Mouse (Mus musculus): ENCODE measurements around the gene Slx4. TPM values are rescaled to one million over a fixed set of nuclear protein-coding genes. Genes with fewer than 3 reads are reported as not detected.

Gene Slx4
- polyA plus RNA-seq (2014; fragmentation: Nextera tagmentation; extraction: Ambion mirVana), result 27.0 and 27.8 TPM in 2 replicates

DNA sequence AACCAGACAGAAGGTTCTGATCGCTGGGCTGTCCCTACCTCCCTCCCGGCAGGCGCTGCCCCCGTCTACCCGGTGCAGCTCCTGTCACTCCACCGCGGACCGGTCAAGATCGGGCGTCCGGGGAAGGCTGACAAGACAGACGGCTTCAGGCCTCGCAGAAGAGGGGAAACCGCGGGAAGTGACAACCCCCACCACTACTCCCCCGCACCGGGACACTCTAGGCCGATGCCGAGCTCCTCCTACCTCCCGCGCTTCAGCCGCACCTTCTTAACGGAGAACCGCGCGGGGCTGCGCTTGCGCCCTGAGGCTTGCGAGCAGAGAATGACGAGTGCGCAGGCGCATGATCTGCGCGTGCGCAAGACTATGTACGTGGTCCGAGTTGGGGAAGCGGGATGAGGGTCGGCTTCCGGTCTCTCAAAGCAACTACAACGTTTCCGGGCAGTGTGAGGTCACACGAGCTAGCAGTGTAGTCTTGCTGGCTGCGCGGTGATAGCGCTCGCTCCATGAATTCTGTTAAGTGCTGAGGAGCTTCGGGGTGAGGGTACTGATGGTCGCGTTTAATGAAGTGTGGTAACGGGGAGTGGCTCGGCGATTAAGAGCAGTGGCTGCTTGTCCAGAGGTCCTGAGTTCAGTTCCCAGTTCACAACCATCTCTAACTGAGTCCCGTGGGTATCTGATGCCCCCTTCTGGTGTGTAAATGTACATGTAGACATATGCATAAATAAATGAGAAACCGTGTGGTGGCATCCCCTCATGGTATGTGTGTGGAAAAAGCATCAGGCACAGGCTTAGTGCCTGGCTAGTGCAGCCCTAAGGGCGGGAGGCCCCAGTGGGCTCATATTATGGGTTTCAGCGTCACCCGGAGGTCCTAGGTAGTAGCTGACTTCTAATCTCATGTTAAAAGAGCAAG is at the start of gene Slx4:
TSS of gene Slx4 (minus strand) at position 282 of the 910 bp plus-strand sequence.
- WGBS, result 1% methylated on average over 58 of the region's 58 CpGs
- ATAC-seq (ENCODE audit: insufficient read depth), result peak; percentile 99
- peaks cover 5% of the 10 kb centered on the region; the same call in 1 of the 2 replicates for H3K4me1 ChIP-seq (ENCODE audit: insufficient read depth)
- H3K4me3 ChIP-seq (ENCODE audit: low read depth, low read length), result peak within 1 kb of the TSS; percentile 73
- no peaks in the 10 kb centered on the region for H3K9me3 ChIP-seq (ENCODE audit: low read depth, low read length)
- peaks cover 29% of the 10 kb centered on the region for H3K36me3 ChIP-seq (ENCODE audit: insufficient read depth)
- peak within 1 kb of the TSS; percentile 83 for H3K9ac ChIP-seq
- DNase-seq, result peak; percentile 99
- no peaks in the 10 kb centered on the region for H3K27me3 ChIP-seq (ENCODE audit: insufficient read depth, low read length)
- peak within 1 kb of the TSS; percentile 65 for H3K4me2 ChIP-seq
- H3K27ac ChIP-seq (ENCODE audit: low read depth), result peak within 1 kb of the TSS; percentile 91
- peak; percentile 62 for TF ChIP-seq CTCF (IDR thresholded peaks at IDR 0.05; ENCODE audit: low read depth)

DNA sequence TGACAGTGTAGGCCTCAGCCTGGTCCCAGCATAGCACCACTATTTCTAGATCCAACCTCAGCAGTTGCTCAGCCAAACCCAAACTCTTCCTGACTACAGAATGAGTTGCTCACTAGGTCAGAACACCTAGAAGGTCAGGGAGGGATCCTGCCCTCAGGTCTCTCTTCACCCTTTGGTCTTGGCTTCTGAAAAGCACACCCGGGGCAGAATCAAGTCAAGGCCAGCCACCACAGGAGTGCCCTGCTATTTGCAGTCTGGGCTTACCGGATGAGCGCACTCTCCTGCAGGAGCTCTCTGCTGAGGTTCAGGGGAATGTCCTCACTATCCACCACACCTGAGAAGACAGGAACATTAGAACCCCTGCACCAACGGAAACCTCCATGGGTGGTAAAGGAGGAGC is 49.0 kb upstream of the Slx4 start:
- no peak for TF ChIP-seq CTCF (IDR thresholded peaks at IDR 0.05; ENCODE audit: low read depth)
- DNase-seq, result no peak
- Histone ChIP-seq H3K27me3 (ENCODE audit: insufficient read depth, low read length) (no peaks in the 10 kb centered on the region), H3K9me3 (ENCODE audit: low read depth, low read length) (no peaks in the 10 kb centered on the region), H3K4me1 (ENCODE audit: insufficient read depth) (no peaks in the 10 kb centered on the region), H3K4me2 (no peak overlapping the region), H3K36me3 (ENCODE audit: insufficient read depth) (peaks cover 81% of the 10 kb centered on the region), H3K27ac (ENCODE audit: low read depth) (no peak overlapping the region), H3K9ac (no peak overlapping the region), H3K4me3 (ENCODE audit: low read depth, low read length) (no peak overlapping the region)
- ATAC-seq (ENCODE audit: insufficient read depth), result no peak
- 89% methylated on average over 4 of the region's 4 CpGs for WGBS

DNA sequence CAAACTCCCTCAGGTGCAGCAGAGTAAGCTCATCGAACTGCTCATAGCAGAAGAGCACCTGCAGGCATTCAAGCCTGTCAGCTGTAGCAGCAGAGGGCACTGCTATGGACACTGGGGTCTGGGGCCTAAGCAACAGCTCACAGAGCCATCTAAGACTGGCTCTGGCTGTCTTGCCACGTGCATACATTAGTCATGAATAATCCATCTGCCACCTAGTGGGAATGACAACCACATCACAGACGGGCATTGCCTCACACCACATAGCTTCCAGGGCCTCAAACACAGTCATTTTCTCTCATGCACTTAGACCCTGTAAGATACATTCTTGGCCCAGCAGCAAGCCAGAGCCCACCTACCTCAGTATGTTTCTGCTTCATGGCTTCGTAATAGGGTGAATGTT is 42.0 kb upstream of the Slx4 start:
- H3K4me2 ChIP-seq, result no peak overlapping the region
- H3K4me3 ChIP-seq (ENCODE audit: low read depth, low read length), result no peak overlapping the region
- H3K9me3 ChIP-seq (ENCODE audit: low read depth, low read length), result no peaks in the 10 kb centered on the region
- H3K27ac ChIP-seq (ENCODE audit: low read depth), result no peak overlapping the region
- peaks cover 85% of the 10 kb centered on the region for H3K36me3 ChIP-seq (ENCODE audit: insufficient read depth)
- TF ChIP-seq CTCF (IDR thresholded peaks at IDR 0.05; ENCODE audit: low read depth), result no peak
- H3K4me1 ChIP-seq (ENCODE audit: insufficient read depth), result no peaks in the 10 kb centered on the region
- no peak overlapping the region for H3K9ac ChIP-seq
- DNase-seq (no peak), ATAC-seq (ENCODE audit: insufficient read depth) (no peak)
- 86% methylated on average over 4 of the region's 4 CpGs for WGBS
- H3K27me3 ChIP-seq (ENCODE audit: insufficient read depth, low read length), result no peaks in the 10 kb centered on the region

DNA sequence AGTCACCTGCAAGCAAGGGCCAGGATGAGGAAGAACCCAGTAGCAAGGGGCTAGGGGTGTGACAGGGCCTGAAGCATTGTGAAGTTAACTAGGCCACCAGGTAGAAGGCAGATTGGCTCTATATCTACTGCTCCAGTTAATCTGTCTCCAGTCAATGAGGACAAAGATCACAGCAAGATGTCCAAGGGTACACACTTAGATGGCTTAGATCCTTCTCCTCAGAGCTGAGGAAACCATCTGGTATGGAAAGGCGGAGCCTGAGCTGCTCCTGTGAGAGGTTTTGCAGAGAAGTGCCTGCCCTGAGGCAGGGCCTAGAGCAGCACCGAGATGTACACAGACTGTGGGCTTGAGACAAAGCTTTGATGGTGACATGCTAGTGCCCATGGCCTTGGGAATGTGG is 40.5 kb upstream of the Slx4 start:
- ATAC-seq (ENCODE audit: insufficient read depth) (no peak), DNase-seq (no peak)
- H3K4me3 ChIP-seq (ENCODE audit: low read depth, low read length), result no peak overlapping the region
- H3K4me2 ChIP-seq, result no peak overlapping the region
- H3K27ac ChIP-seq (ENCODE audit: low read depth), result no peak overlapping the region
- no peaks in the 10 kb centered on the region for H3K9me3 ChIP-seq (ENCODE audit: low read depth, low read length)
- no peak for TF ChIP-seq CTCF (IDR thresholded peaks at IDR 0.05; ENCODE audit: low read depth)
- WGBS, result 100% methylated on average over 2 of the region's 2 CpGs
- H3K4me1 ChIP-seq (ENCODE audit: insufficient read depth), result no peaks in the 10 kb centered on the region
- no peak overlapping the region for H3K9ac ChIP-seq
- no peaks in the 10 kb centered on the region for H3K27me3 ChIP-seq (ENCODE audit: insufficient read depth, low read length)
- H3K36me3 ChIP-seq (ENCODE audit: insufficient read depth), result peaks cover 94% of the 10 kb centered on the region

DNA sequence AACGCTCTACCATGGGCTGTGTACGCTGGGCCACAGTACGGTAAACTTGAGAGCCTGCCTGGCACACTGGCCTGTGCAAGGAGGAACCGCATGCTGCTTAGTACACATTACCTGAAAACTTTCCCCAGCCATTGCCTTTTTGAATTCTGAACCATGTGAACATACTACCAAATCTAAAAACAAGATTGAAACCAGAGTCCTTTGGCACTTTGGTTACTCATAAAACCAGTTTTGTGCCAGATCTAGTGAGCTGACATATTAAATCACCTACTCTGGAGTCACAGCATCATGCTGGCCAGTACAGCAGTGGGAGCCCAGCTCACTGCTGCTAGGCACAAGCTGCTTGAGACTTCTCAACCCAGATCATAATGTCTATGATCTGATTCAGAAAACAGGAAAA is 38.1 kb upstream of the Slx4 start:
- H3K36me3 ChIP-seq (ENCODE audit: insufficient read depth), result peaks cover 94% of the 10 kb centered on the region
- ATAC-seq (ENCODE audit: insufficient read depth) (no peak), DNase-seq (no peak)
- no peak overlapping the region for H3K27ac ChIP-seq (ENCODE audit: low read depth)
- 91% methylated on average over 4 of the region's 4 CpGs for WGBS
- no peak overlapping the region for H3K4me3 ChIP-seq (ENCODE audit: low read depth, low read length)
- no peaks in the 10 kb centered on the region for H3K4me1 ChIP-seq (ENCODE audit: insufficient read depth)
- H3K9ac ChIP-seq, result no peak overlapping the region
- no peak overlapping the region for H3K4me2 ChIP-seq
- TF ChIP-seq CTCF (IDR thresholded peaks at IDR 0.05; ENCODE audit: low read depth), result no peak
- H3K27me3 ChIP-seq (ENCODE audit: insufficient read depth, low read length), result no peaks in the 10 kb centered on the region
- no peaks in the 10 kb centered on the region for H3K9me3 ChIP-seq (ENCODE audit: low read depth, low read length)

DNA sequence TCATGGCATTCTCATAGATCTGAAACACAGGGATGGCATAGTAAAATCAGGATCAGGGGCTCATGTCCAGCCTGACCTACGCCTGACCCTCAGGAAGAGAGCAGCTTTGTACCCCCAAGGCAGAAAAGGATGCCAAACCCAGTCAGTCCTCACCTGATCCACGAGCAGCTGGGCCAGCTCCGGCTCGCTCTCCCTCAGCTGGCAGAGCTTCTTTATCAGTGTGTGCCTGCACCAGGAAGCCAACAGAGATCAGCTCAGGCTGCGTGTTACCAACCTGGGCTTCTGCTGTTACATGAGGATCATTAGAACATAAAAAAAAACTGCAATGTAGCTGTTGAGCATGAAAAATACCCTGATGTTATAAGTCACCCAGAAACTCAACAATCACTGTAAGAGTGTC is 36.6 kb upstream of the Slx4 start:
- Histone ChIP-seq H3K9me3 (ENCODE audit: low read depth, low read length) (no peaks in the 10 kb centered on the region), H3K9ac (no peak overlapping the region), H3K4me1 (ENCODE audit: insufficient read depth) (no peaks in the 10 kb centered on the region), H3K27ac (ENCODE audit: low read depth) (no peak overlapping the region), H3K4me3 (ENCODE audit: low read depth, low read length) (no peak overlapping the region), H3K4me2 (no peak overlapping the region), H3K27me3 (ENCODE audit: insufficient read depth, low read length) (no peaks in the 10 kb centered on the region), H3K36me3 (ENCODE audit: insufficient read depth) (peaks cover 81% of the 10 kb centered on the region)
- WGBS, result 81% methylated on average over 5 of the region's 5 CpGs
- no peak for ATAC-seq (ENCODE audit: insufficient read depth)
- no peak for TF ChIP-seq CTCF (IDR thresholded peaks at IDR 0.05; ENCODE audit: low read depth)
- DNase-seq, result no peak

DNA sequence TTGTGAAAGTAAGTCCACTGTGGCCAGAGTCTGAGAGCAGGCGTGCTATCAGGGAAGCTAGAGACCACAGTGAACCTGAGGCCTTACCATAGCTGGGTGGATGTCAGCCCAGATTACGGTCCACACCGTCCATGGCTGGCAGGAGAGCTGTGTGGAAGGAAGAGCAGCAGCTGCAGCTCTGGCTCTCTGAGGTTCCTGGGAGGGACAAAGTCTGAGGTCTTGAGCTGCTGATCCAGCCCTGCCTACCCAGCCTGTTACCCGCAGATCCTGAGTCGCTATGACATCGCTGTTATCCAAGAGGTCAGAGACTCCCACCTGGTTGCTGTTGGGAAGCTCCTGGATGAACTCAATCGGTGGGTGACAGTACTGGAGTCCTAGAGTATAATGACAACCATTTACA is 34.1 kb upstream of the Slx4 start:
- H3K4me1 ChIP-seq (ENCODE audit: insufficient read depth), result no peaks in the 10 kb centered on the region
- H3K4me3 ChIP-seq (ENCODE audit: low read depth, low read length), result no peak overlapping the region
- H3K36me3 ChIP-seq (ENCODE audit: insufficient read depth), result peaks cover 59% of the 10 kb centered on the region
- TF ChIP-seq CTCF (IDR thresholded peaks at IDR 0.05; ENCODE audit: low read depth), result no peak
- no peak overlapping the region for H3K27ac ChIP-seq (ENCODE audit: low read depth)
- H3K9me3 ChIP-seq (ENCODE audit: low read depth, low read length), result no peaks in the 10 kb centered on the region
- H3K27me3 ChIP-seq (ENCODE audit: insufficient read depth, low read length), result no peaks in the 10 kb centered on the region
- DNase-seq (no peak), ATAC-seq (ENCODE audit: insufficient read depth) (no peak)
- WGBS, result 89% methylated on average over 7 of the region's 7 CpGs
- no peak overlapping the region for H3K4me2 ChIP-seq
- H3K9ac ChIP-seq, result no peak overlapping the region
